Mouse (Mus musculus): ENCODE data around the gene Prkn.

The Prkn gene

GRCm38 (mm10) chr17:12051031-12051430, 1210.8 kb downstream of the Prkn start:
- DNase-seq, result no peak

DNA sequence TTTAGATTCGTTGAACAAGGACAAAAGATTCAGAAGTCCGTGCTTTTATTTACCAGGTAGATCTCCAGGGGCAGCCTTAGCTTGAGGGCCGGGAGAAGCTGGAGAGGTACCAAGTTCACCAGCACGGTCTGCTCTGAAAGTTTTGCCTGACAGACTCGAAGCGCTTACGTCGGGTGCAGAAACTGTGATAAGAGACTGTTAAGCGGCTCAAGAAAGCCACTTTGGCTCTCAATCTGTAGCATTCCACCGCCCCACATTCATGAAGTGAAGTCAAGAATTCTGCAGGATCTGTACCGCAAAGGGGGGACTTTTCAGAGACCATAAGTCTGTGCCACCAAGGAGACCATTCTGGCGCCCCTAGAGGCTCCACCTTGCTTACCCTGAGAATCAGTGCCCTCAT, 1212.5 kb downstream of the Prkn start:
- DNase-seq, result no peak

DNA sequence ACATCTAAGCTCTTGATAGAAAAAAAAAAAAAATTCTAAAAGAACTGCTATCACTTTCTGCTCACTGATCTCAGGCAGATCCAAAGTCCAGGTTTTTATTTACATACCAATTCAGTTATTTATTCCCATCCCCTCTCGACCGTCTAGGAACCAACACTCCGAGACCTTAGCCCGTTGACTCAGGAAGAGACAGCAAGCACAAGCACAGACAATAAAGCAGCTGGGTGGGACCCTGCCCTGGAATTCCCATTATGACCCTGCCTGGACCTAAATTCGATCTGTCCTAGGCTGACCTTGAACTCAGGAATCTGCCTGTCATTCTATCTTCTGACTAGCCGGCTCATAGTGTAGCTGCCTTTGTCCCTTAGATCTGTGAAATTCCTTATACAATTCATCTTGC, 1218.9 kb downstream of the Prkn start:
- DNase-seq, result no peak

DNA sequence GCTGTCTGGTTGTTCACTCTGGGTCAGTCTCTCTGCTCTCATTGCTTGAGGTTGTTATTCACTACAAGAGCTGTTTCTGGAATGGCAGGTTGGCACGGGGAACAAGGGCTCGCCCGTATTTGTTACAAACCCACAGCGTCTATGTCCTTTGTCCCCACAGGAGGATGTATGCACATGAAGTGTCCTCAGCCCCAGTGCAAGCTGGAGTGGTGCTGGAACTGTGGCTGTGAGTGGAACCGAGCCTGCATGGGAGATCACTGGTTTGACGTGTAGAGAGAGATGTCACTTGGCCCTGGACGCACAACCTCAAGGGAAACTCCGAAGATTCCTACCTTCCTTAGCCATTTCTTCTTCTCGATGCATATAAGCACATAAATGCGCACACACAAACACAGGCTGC, 1221.2 kb downstream of the Prkn start:
- DNase-seq, result no peak

- DNase-seq, result no peak
Observed at GRCm38 (mm10) chr17:12062861-12063260, 1222.7 kb downstream of the Prkn start.

DNA sequence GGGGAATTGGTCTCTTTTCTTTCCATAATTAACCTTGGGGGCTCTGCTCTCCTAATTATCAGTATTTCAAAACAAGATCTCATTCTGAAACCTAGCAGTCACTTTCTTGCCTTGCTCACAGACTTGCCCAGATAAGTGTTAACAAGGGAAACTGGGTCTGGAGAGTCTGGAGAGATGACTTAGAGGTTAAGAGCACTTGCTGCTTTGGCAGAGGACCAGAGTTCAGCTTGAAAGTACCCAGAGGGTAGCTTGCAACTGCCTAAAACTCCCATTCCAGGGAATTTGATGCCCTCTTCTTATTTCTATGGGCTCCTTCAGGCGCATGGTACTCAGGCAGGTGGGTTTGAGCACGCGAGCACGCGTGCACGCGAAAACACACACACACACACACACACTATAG, 1223.3 kb downstream of the Prkn start:
- no peak for DNase-seq

GRCm38 (mm10) chr17:12066054-12066453, 1225.9 kb downstream of the Prkn start:
- DNase-seq, result no peak

DNA sequence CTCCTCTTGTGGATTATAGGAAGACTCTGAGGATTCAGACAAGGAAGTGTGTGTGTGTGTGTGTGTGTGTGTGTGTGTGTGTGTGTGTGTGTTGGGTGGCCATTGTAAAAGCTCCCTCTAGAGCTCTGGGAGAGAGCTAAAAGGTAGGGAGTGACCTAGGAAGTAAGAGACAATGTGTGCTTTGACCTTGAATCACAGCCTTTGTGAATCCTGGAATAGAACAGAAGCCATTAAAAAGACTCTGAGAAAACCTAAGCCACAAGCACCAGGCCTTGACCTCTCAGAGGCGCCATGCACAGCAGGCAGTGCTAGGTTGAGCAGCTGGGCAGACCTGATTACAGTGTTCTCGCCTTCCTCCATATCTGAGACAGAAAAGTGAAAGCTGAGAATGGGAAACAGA, 1236.6 kb downstream of the Prkn start:
- DNase-seq, result no peak

DNA sequence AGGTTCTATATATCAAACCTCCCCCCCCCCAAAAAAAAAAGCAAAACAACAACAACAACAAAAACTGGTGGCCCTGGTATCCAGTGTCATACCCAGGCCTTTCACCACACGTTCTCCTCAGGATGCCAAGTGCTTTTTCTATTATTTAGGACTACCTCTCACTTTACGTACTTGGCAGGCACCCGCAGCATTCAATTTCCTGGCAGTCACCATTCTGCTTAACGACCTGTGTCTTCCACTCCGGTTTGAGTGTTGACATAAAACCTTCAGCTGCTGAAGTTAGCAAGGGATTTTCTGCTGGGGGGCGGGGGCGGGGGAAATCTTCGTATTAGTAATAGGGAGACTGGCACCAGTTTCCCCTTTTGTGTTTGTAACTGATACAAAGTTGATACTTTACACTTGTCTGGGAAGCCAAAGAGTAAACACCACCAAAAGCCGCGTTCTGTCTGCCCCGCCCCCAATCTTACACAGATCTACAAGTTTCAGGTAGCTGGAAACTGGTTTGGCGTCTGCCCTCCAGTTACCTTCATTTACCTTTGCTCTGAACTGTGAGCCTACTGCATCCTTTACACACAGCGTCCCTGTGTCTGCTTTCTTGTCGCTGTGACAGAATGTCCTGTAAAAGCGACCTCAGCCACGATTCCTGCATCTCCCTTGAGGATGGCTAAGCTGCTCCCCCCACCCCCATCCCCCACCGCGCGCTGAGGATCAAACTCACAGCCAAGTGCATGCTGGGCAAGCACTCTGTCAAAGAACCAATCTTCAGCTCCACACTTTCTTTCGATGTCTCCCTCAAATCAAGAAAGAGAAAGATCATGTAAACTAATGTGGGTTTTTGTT, 1240.7 kb downstream of the Prkn start:
- DNase-seq, result no peak

- no peak for DNase-seq
Observed at GRCm38 (mm10) chr17:12082201-12082600, 1242.0 kb downstream of the Prkn start.

GRCm38 (mm10) chr17:12090261-12090927, 1250.2 kb downstream of the Prkn start:
- DNase-seq, result no peak

DNA sequence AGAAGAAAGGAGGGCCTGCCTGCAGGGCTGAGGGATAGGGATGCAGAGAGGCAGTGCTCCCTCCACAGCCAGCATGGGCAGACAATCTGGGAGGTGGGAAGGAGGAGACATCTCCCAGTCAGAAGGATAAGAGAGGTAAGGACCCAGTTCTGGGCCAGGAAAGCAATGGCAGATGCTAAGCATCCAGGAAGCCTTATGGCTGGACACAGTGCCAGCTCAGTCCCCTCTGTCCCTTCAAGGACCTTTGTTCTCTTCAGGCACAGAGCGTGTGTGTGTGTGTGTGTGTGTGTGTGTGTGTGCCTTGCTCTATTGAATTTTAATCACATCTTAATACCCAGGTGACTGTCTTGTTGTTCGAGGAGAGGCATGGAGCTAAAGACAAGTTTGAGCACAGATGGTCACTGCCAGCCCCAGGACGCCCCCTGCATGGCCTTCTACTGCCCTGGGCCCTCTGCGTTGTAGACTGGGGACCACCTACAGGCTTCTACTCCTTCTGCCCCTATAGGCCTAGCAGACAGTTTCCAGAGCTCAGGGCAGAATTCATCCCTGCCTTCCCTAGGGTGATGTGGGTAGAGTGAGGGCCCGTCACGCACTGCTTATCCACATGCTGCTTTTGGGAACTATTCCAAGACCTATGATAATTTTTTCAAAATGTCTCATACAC, 1252.8 kb downstream of the Prkn start:
- no peak for DNase-seq

- no peak for DNase-seq
Observed at GRCm38 (mm10) chr17:12094016-12094415, 1253.8 kb downstream of the Prkn start.

- no peak for DNase-seq
Observed at GRCm38 (mm10) chr17:12094827-12095590, 1254.8 kb downstream of the Prkn start.

DNA sequence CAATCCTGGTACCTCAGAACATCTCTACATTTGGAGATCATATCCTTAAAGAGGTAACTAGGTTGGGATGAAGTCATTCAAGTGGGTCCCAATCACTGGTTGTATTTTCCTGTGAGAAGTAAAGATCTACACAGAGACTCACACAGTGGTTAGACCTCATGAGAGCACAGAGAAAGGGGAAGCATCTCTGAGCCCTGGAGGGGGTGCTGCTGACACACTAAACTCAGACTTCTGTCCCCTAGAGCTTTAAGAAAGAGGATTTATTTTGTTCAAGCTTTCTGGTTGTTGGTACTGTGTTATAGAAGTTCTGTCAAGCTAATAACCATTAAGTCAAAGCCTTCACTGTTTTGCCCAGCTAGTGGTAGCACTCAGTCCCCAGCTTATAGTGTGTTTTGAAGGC, 1259.2 kb downstream of the Prkn start:
- DNase-seq, result no peak

GRCm38 (mm10) chr17:12102326-12102725, 1262.1 kb downstream of the Prkn start:
- no peak for DNase-seq

DNA sequence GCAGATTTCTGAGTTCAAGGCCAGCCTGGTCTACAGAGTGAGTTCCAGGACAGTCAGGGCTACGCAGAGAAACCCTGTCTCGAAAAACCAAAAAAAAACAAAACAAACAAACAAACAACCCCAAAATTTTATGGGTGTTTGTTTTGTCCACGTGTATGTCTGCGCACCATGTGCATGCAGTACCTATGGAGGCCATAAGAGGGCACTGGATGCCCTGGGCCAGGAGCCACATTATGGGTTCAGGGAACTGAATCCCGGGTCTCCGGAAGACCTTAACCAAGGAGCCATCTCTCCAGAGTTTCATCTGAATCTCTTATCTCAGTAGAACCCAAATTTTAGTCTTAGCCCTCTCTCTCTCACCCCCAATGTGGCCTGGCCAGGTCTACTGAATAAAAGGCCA, 1263.6 kb downstream of the Prkn start:
- peak; percentile 71 for DNase-seq

DNA sequence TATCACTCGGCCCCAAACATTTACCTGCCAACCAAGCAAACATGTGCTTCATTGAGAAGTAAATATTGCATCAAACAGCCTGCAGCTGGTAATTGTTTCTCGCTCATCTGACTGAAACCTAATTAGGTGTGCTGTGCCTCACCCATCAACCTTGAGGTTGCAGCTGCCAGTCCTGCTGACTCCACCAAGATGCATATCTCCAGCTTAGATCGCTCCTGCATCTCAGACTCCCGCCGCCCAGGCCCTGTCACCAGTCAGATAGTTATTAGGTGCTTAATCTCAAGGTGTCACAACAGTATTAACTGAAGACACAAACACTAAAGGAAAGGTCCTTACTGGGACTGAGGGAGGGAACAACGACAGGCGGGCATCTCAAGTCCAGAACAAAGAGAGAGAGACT, 1264.1 kb downstream of the Prkn start:
- DNase-seq, result peak; percentile 67

- DNase-seq, result peak; percentile 53
Observed at GRCm38 (mm10) chr17:12104690-12105089, 1264.5 kb downstream of the Prkn start.

DNA sequence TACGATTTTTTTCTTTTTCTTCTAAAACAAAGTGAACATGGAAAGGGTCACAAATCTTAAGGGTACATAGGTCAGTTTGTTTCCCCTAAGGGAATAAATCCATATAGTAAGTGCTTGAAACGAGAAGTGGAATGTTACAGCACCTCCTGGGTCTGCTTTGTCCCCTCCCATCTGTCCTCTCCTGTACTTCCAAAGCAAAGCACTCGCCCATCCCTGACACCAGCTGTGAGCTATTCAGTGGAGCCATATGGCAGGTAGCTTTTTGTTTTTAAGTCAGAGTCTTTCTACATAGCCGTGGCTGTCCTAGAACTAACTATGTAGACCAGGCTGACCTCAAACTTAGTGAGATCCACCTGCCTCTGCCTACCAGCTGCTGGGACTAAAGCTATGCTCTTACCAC, 1266.1 kb downstream of the Prkn start:
- DNase-seq, result no peak
